Mouse (Mus musculus): Measurements from ENCODE around the gene Insl5.

DNA sequence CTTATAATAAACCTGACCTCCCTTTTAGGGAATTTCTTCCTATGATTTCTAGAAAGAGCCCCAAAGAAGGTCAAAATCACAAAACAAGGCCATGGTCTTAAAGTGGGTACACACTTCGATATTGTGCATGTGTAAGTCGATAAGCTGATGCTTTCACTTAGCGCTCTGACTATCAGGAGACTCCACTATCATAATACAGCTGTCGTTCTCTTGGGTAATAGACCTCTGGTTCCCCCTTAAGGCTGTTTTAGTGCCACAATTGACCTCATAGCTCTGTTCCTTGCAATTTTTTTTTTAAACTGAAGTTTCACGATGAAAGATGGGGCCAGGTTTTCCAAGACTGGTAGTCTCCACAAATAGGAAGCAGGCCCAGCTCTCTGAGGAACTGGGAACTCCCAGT, 47.3 kb downstream of the Insl5 start:
- no peak for TF ChIP-seq ZC3H11A (IDR thresholded peaks at IDR 0.05; ENCODE audit: borderline replicate concordance, low read depth, low read length)
- TF ChIP-seq MAFK (IDR thresholded peaks at IDR 0.05; ENCODE audit: insufficient read depth, low read depth, low read length), result no peak
- TF ChIP-seq HCFC1 (IDR thresholded peaks at IDR 0.05; ENCODE audit: borderline replicate concordance, insufficient read depth, low read length), result no peak
- TF ChIP-seq CHD2 (IDR thresholded peaks at IDR 0.05; ENCODE audit: low read depth, low read length), result no peak

All from ES-E14 (cell line).